Mouse (Mus musculus) forebrain, embryonic 16.5 days (tissue): ENCODE measurements at regions not wholly inside any gene's neighbourhood (a gene's known extent, or its start where the extent isn't known, plus 50 kb on each side); places are given as distances from the start of the nearest gene placed in this dataset.
A peak's percentile ranks its signal among the peaks of the same experiment; 100 is the strongest.

Source experiments
- ATAC-seq: fragments of 200-750 bp; cut with Nextera tagmentation; 2 replicates; pipeline ENCODE4 v1.8.0; 2017; ENCODE audit warnings: mild to moderate bottlenecking, moderate library complexity
- H3K27ac ChIP-seq: fragments of 300-500 bp; sonication (generic); 2 replicates; pipeline ENCODE4 v1.5.1; 2014; ENCODE audit warnings: low read length, control low read depth
- H3K27me3 ChIP-seq: fragments of 300-500 bp; sonication (generic); replicated peaks from 2 replicates; pipeline ENCODE4 v1.6.1; 2014; ENCODE audit warnings: low read length; ENCODE audit not compliant: control insufficient read depth, insufficient read depth
- H3K36me3 ChIP-seq: fragments of 300-500 bp; sonication (generic); 2 replicates; pipeline ENCODE4 v1.6.1; 2014; ENCODE audit not compliant: control insufficient read depth, insufficient read depth
- H3K4me1 ChIP-seq: fragments of 300-500 bp; sonication (generic); replicated peaks from 2 replicates; pipeline ENCODE4 v1.6.1; 2014; ENCODE audit warnings: low read length; ENCODE audit not compliant: control insufficient read depth, insufficient read depth
- H3K4me2 ChIP-seq: fragments of 300-500 bp; sonication (generic); 2 replicates; pipeline ENCODE4 v1.6.1; 2014; ENCODE audit warnings: mild to moderate bottlenecking, low read length, control low read depth
- H3K4me3 ChIP-seq: fragments of 300-500 bp; sonication (generic); replicated peaks from 2 replicates; pipeline ENCODE4 v1.5.1; 2014; ENCODE audit warnings: mild to moderate bottlenecking, low read length, control low read depth
- H3K9ac ChIP-seq: fragments of 300-500 bp; sonication (generic); replicated peaks from 2 replicates; pipeline ENCODE4 v1.6.1; 2014; ENCODE audit warnings: low read depth, low read length, control low read depth
- H3K9me3 ChIP-seq: fragments of 300-500 bp; sonication (generic); 2 replicates; pipeline ENCODE4 v1.6.1; 2016; ENCODE audit warnings: low read length; ENCODE audit not compliant: control insufficient read depth
- WGBS: fragments of 180-500 bp; shearing (Covaris S2); extraction: QIAGEN DNeasy Blood & Tissue Kit; methylation state at CpG from one replicate; pipeline ENCODE4 v1.1.7; 2014; 5-methylcytosine and 5-hydroxymethylcytosine counted together

GRCm38 (mm10) chr12:27492270-27492669, 149.9 kb upstream of the Sox11 start:
- no peak for ATAC-seq
- Histone ChIP-seq H3K36me3 (no peaks in the 10 kb centered on the region), H3K4me2 (no peak overlapping the region), H3K4me1 (peaks cover 14% of the 10 kb centered on the region), H3K9ac (no peak overlapping the region), H3K27ac (no peak overlapping the region), H3K4me3 (no peak overlapping the region), H3K9me3 (no peaks in the 10 kb centered on the region), H3K27me3 (no peaks in the 10 kb centered on the region)
- WGBS, result 21% methylated on average over 2 of the region's 2 CpGs

- Histone ChIP-seq H3K27me3 (no peaks in the 10 kb centered on the region), H3K4me2 (no peak overlapping the region), H3K9ac (no peak overlapping the region), H3K4me3 (no peak overlapping the region), H3K4me1 (peaks cover 9% of the 10 kb centered on the region), H3K9me3 (no peaks in the 10 kb centered on the region), H3K27ac (no peak overlapping the region), H3K36me3 (no peaks in the 10 kb centered on the region)
- no peak for ATAC-seq
Measured at GRCm38 (mm10) chr12:27481230-27481629, 138.9 kb upstream of the Sox11 start.

GRCm38 (mm10) chr12:27479601-27480001, 137.2 kb upstream of the Sox11 start:
- Histone ChIP-seq H3K4me3 (no peak overlapping the region), H3K9me3 (no peaks in the 10 kb centered on the region), H3K27ac (peak overlapping the region; percentile 71), H3K4me1 (peaks cover 12% of the 10 kb centered on the region), H3K36me3 (no peaks in the 10 kb centered on the region), H3K4me2 (no peak overlapping the region), H3K27me3 (no peaks in the 10 kb centered on the region), H3K9ac (no peak overlapping the region)
- ATAC-seq, result peak; percentile 77
- WGBS, result 72% methylated on average over 7 of the region's 7 CpGs

- Histone ChIP-seq H3K9ac (no peak overlapping the region), H3K9me3 (no peaks in the 10 kb centered on the region), H3K36me3 (no peaks in the 10 kb centered on the region), H3K4me2 (no peak overlapping the region), H3K4me1 (peaks cover 9% of the 10 kb centered on the region), H3K27me3 (no peaks in the 10 kb centered on the region), H3K27ac (0 out of 2 replicates have a peak overlapping the region, but pooled peaks have one; percentile 10), H3K4me3 (no peak overlapping the region)
- peak; percentile 65; the same call in 1 of the 2 replicates for ATAC-seq
- 65% methylated on average over 4 of the region's 4 CpGs for WGBS
Measured at GRCm38 (mm10) chr12:27474631-27475030, 132.3 kb upstream of the Sox11 start.

- no peaks in the 10 kb centered on the region for H3K27me3 ChIP-seq
- H3K9ac ChIP-seq, result no peak overlapping the region
- no peak overlapping the region for H3K4me2 ChIP-seq
- WGBS, result 65% methylated on average over 5 of the region's 5 CpGs
- H3K4me3 ChIP-seq, result no peak overlapping the region
- ATAC-seq, result no peak
- H3K36me3 ChIP-seq, result no peaks in the 10 kb centered on the region
- no peaks in the 10 kb centered on the region for H3K9me3 ChIP-seq
- no peak overlapping the region for H3K27ac ChIP-seq
- H3K4me1 ChIP-seq, result peaks cover 8% of the 10 kb centered on the region; the same call in 1 of the 2 replicates
Measured at GRCm38 (mm10) chr12:27471557-27471956, 129.2 kb upstream of the Sox11 start.

- H3K27ac ChIP-seq, result no peak overlapping the region
- ATAC-seq, result no peak
- no peaks in the 10 kb centered on the region for H3K9me3 ChIP-seq
- H3K27me3 ChIP-seq, result no peaks in the 10 kb centered on the region
- no peak overlapping the region for H3K9ac ChIP-seq
- H3K36me3 ChIP-seq, result no peaks in the 10 kb centered on the region
- peaks cover 8% of the 10 kb centered on the region; the same call in 1 of the 2 replicates for H3K4me1 ChIP-seq
- no peak overlapping the region for H3K4me2 ChIP-seq
- H3K4me3 ChIP-seq, result no peak overlapping the region
Measured at GRCm38 (mm10) chr12:27470346-27470745, 128.0 kb upstream of the Sox11 start.

- Histone ChIP-seq H3K27me3 (no peaks in the 10 kb centered on the region), H3K4me3 (no peak overlapping the region), H3K4me2 (no peak overlapping the region), H3K36me3 (no peaks in the 10 kb centered on the region), H3K4me1 (peaks cover 2% of the 10 kb centered on the region; the same call in 1 of the 2 replicates), H3K27ac (no peak overlapping the region), H3K9me3 (no peaks in the 10 kb centered on the region), H3K9ac (no peak overlapping the region)
- WGBS, result 68% methylated on average over 1 of the region's 1 CpGs
- no peak for ATAC-seq
Measured at GRCm38 (mm10) chr12:27468782-27469181, 126.4 kb upstream of the Sox11 start.

- Histone ChIP-seq H3K27me3 (no peaks in the 10 kb centered on the region), H3K4me1 (peaks cover 2% of the 10 kb centered on the region; the same call in 1 of the 2 replicates), H3K4me3 (no peak overlapping the region), H3K4me2 (no peak overlapping the region), H3K9me3 (no peaks in the 10 kb centered on the region), H3K27ac (no peak overlapping the region), H3K9ac (no peak overlapping the region), H3K36me3 (no peaks in the 10 kb centered on the region)
- no peak for ATAC-seq
- WGBS, result 90% methylated on average over 3 of the region's 3 CpGs
Measured at GRCm38 (mm10) chr12:27468141-27468540, 125.8 kb upstream of the Sox11 start.

- no peaks in the 10 kb centered on the region for H3K4me1 ChIP-seq
- H3K9ac ChIP-seq, result no peak overlapping the region
- H3K4me2 ChIP-seq, result no peak overlapping the region
- WGBS, result 54% methylated on average over 3 of the region's 3 CpGs
- H3K4me3 ChIP-seq, result no peak overlapping the region
- H3K27ac ChIP-seq, result no peak overlapping the region
- H3K27me3 ChIP-seq, result no peaks in the 10 kb centered on the region
- no peak; the same call in 1 of the 2 replicates for ATAC-seq
- no peaks in the 10 kb centered on the region for H3K36me3 ChIP-seq
- no peaks in the 10 kb centered on the region for H3K9me3 ChIP-seq
Measured at GRCm38 (mm10) chr12:27465499-27466150, 123.3 kb upstream of the Sox11 start.

- ATAC-seq, result no peak
- H3K4me1 ChIP-seq, result no peaks in the 10 kb centered on the region
- no peak overlapping the region for H3K4me3 ChIP-seq
- H3K9me3 ChIP-seq, result no peaks in the 10 kb centered on the region
- H3K36me3 ChIP-seq, result no peaks in the 10 kb centered on the region
- H3K4me2 ChIP-seq, result no peak overlapping the region
- no peak overlapping the region for H3K9ac ChIP-seq
- 94% methylated on average over 4 of the region's 4 CpGs for WGBS
- H3K27ac ChIP-seq, result no peak overlapping the region
- H3K27me3 ChIP-seq, result no peaks in the 10 kb centered on the region
Measured at GRCm38 (mm10) chr12:27458674-27459073, 116.3 kb upstream of the Sox11 start.
